Mouse (Mus musculus) thymus, postnatal 10 days (tissue): Measurements from ENCODE around the gene Cd6.

Experiments
- DNase-seq, 2 experiments: peaks; one replicate each; pipeline ENCODE4 v3.0.0; 2021; ENCODE audit warnings: low spot score in 2 of 2

The Cd6 gene

DNA sequence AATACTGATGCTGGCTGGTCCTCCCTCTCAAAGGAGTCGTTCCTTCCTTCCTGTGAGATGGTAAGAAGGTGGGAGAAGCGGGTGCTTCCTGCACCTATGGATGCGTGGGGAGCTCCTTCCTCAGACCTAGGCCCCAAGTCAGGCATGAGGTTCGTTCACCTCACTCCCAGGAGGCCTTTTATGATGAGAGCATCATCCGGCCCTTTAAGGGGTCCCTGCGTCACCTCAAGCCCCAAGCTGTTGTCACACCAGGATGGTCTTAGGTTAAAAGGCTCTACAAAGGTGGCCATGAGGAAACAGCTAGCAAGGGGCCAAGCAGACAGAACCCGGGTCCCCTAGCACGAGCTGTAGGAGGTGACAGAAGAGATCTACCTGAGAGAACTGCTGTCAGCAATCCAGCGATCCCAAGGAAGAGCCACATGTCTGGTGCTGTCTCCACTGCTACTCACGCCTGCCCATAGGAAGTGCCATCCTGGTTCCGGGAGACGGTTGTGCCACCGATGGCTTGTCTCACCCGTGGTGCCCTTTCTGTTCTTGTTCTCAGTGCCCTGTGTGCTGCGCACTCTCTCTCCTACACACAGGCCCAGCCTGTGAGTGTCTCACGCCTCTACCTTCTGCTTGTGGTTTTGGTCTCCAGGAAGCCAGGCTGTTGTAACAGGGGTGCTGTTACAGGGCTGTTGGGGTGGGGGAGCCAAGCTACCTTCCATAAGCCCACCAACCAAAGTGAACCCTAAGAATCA, at the start of gene Cd6:
TSS of gene Cd6 (minus strand) at position 623 of the 740 bp plus-strand sequence.
- DNase-seq = peak; percentile 67 to 72

DNA sequence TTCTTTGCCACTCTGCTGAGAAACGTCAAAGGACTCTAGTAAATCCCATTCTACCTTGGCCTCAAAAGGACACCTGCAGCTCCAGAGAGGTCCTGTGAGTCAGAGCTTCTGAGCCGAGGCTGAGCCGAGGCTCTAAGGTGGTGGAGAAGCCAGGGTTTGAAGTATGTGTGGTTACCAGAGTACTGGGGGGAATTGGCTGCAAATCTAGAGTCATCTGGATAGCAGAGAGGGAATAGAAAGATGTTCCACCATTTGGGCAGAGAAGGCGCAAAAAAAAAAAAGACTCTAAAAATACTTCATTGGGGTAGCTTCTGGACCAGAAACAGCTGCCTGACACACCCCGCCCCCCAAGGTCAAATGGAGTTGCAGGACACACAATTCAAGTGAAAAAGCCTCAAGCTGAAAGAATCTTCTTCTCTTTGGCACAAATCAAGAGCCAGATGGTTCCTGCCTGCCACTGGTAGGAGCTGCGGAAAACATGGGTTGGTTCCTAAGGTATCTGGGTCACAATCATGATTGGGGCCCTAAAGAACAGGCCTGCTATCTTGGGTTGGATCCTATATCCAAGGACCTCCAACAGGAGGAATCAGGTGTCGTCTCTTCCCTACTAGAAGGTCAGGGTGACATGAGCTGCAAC, 48.5 kb upstream of the Cd6 start:
- DNase-seq = no peak

DNA sequence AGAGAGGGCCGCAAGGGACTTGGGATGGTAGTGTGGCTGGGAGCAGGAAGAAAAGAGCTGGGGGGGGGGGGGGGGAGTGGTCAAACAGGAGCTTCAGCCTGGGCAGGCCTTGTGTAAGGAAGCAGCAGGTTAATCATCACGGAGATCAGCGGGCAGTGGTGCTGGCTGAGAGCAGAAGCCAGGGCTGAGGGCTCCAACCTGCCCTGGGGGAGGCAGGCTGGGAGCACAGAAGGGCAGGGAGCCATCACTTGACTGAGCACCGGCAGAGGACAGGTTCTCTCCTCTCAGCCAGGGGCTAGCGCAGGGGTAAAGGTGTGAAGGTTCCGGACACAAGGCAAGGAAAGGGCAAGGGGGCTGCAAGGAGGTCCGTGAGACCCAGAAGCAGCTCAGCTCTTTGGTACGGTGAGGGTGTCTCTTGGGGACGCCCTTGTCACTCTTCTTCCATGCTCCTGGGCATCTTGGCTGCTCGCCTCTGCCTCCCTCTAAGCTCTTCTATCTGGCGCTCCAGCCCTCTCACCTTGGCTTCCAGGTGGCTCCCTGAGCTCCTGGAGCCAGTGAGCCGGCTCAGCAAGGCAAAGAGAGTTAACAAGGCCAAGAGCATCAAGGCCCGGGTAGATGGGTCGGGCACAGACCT, 41.6 kb upstream of the Cd6 start:
- no peak for DNase-seq

DNA sequence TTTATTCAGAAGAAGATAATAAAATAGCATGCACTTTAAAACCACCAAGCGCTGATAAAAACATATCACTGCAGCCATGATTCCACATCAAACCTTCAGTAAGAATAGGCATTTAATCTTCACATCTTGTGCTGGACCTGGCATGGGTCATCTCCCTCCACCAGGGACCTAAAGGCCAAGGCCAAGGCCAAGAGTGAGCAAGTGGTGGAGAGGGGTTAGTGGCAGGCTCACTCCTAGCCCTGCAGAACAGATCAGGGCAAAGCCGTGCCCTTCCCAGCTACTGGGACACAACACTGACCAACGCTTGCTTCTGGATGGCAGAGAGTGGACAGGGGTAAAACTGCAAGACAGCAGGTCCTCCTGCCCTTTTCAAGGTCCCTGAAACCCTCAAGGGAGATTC, 40.8 kb upstream of the Cd6 start:
- no peak for DNase-seq

DNA sequence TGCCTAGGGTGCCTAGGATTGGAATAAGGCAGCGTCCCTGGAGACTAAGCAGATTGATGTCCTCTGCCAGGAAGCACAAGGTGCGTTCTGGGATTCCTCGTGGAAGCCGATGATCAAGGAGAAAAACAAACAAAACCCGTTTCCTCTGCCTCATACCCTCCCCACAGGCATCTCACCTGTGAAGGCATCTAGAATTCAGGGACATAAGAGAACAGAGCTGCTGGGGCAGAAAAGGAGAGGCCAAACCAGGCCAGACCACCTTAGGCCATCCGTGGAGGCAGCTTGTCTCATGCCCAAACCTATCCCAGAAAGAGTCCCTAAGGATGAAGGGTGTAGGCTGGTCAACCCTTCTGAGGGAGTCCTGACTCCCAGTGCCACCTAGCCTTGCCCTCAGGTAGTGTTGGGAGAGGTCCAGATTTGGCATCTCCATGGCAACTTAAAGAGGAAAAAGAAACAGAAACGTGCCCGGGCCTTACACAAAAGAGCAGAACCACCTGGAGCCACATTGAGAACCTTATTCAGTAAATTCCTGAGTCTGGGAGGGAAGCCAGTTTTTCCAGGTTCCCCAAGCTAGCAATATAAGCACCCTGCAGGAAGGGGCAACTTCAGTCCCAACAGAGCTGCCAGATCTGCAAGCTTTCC, 40.1 kb upstream of the Cd6 start, which contains the start of gene Tmem132a:
TSS of gene Tmem132a (minus strand) at position 55 of the 642 bp plus-strand sequence.
- DNase-seq = no peak

DNA sequence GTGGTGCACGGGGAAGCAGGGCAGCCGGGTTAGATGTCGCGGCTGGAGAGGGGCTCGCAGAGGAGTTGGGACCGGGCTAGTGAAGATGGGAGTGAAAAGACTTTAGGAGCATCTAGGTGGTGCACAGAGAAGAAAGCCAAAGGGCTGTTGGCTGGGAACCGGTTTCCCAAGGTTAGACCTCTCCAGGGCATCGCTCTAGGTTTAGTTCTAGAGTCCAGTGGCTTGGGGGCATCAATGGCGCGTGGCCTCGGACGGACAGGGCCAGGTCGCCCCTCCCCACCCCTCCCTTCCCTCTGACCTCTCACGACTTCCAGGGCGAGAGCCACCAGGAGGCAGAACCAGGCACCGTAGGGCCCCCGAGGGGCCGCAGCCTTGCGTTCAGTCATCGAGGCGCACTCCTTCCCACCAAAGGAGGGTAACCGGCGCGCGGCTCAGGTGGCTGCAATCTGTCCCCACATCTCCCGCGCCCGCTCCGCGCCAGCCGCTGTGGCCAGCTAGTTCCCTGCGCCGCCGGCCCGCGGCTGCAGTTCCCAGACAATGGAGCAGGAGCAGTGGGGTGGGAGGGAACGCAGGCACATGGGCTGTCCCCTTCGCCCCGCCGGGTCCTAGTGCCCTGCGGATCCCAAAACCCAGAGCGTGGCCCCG, 39.5 kb upstream of the Cd6 start:
- peak; percentile 11 to 22 for DNase-seq

DNA sequence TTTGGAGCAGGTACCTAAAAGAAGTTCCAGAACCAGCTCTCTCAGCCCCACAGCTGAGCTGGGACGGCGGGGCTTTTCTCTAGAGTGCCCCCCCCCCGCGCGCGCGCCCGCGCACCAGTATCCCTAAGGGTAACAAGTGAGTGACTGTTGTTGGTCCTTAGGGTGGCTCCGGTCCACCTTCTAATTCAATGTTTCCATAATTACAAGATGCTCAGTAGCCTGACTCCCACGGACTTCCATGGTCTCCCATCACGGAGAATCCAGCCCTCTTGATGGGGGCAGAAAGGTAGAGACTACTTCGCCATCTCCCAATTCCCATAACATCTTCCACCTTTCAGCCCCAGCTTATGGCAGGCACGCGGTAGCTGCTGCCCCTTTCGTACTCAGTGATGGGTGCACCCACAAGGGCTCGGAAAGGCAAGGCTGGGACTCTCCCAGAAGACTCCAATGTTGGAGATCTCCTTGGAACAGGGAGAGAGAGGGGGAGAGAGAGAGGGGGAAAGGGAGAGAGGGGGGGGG, 38.8 kb upstream of the Cd6 start:
- no peak for DNase-seq

DNA sequence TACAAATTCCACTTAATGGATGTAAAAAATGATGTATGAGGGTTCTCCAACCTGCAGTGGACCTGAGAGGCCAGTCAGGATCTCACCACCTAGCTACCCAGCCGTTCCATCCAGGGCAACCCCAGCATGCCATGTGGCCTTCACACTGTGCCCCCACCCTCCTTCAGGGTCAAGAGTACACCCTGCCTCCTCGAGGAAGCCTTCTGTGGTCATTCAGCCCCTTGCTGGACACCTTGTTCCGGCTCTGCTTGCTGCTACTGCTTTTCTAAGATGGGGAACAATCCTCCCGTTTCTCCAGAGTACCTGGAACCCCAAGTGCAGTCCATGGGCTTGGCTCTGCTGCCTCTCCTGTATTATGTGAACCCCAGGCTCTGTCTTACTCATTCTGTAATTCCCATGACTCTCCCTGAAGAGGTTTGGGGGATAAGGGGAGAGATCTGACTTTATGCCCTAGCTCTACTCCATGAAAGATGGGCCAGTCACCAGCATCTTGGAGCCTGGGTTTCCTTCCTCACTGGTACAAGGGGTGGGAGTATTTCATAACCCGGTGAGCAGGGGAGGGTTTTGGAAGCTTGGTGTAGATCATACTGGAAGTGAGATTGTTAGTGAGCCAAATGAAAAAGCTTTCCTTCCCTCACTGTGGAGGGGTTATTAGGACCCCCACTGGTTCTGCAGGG, 38.2 kb upstream of the Cd6 start:
- DNase-seq = no peak

DNA sequence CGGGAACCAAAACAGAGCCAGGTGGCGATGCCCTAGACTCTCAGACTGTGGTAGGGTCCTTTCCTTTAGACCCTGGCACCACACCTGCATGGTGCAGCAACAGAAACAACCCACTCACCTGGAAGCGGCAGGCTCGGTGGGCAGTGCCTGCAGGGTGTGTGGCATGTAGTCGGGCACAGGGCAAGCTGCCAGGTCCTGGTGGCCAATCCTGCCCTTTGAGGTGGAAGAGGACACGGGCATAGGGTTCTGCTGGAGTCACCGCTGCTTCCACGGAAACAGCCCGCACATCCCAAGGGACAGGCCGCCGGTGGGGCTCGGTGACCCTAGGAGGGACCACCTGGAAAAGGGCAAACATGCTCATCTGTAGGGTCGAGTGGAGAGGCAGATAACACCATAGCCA, 36.5 kb upstream of the Cd6 start:
- DNase-seq = no peak

DNA sequence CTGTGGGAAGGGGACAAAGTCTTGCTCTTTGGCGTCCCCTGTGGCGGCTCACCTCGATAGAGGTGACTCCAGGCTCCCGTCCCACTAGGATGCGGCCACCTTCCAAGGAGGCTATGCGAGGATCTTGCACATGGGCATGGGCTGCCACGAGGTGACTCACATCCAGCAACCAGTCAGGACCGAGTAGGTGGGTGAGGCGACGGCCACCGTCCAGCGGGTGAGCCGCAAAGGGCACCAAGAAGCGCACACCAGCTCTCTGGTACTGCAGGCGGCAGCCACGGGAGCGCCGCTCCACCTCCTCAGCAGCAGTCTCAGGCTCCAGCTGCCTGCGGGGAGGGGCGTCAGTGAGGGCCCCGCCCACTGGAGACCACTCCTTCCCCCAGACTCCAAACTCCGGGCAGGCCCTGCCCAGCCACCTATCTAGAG, 30.2 kb upstream of the Cd6 start:
- DNase-seq = no peak

DNA sequence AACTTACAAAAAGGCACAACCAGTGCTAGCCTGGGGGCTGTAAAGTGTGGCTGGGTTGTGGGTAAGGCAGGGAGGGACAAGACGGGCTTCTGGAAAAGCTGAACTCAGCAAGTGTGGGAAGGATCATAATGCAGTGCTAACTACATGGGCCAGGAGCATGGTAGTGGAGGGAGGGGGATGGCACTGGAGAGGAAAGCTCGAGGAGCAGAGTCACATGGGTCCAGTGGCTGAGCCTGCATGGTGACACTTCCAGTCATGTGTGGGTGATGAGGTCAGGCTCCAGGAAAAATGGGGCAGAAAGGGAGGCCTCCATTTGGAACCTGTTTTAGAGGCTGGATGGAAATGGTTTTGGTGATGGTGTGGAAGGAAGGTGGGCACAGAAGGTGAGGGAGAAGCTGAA, 26.7 kb upstream of the Cd6 start:
- no peak for DNase-seq

DNA sequence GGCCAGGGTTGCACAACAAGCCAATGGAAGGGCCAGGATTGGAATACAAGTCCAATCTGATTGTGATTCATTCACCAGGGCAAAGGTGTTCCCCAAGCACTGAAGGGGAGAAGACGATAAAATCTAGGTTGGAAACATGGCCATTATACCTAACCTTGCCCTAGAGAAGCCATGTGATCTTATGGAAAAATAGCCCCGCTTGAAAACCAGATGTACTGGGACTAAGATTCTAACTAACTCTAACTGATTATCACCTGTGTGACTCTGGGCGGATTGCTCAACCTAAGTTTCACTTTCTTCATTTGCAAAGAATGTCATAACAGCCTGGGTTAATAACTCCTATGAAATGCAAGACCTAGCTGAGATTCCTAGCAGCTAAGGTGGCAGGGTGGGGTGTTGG, 25.6 kb upstream of the Cd6 start:
- no peak for DNase-seq

DNA sequence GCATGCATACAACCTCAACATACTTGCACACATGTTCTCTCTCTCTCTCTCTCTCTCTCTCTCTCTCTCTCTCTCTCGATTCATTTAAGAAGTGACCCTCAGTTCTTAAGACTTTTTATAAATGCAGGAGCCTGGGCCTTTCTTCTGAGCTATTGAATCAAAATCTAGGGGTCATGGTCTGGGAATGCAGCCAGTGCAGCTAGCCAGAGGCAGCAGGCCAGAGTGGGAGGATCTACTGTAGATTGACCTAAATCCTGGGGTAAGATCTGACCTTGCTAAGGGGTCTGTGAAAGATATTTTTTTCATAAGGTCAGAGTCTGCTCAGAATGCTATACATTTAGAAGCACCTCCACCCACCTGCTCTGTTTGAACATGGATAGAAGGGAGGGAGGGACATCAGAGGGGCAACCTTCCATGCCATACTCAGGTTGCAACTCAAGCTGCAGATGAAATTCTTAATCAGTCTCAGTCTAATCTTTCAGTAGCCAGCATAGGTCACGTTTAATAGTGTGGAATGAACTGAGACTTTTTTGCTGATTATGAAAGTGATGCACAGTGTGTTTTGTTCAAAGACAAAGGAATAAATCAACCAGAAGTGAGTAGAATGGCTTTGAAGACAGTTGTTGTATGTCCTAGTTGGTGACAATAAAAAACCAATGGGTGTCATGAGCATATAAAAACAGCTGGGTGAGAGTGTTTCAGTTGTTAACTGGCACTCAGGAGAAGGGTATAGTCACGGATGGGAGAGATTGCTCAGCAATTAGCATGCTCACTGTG, 17.6 kb upstream of the Cd6 start:
- DNase-seq = no peak

DNA sequence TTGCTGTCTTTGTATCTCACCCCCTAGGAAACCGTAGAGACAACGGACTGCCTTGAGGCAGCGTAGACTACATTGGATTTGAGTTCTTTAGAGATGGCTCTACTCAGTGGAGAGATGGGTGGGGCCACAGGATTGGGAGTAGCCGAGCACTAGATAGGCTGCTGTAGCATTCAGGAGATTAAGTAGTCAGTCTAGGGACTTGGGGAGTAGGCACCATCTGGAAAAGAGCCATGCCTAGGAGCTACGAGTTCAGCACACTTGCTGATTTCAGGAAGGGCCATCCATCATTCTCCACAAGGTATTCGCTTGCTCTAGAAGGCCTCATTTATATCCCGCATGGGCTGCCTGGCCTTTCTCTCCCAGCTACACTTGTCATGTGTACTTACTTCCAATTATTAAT, 16.3 kb upstream of the Cd6 start:
- DNase-seq = no peak

DNA sequence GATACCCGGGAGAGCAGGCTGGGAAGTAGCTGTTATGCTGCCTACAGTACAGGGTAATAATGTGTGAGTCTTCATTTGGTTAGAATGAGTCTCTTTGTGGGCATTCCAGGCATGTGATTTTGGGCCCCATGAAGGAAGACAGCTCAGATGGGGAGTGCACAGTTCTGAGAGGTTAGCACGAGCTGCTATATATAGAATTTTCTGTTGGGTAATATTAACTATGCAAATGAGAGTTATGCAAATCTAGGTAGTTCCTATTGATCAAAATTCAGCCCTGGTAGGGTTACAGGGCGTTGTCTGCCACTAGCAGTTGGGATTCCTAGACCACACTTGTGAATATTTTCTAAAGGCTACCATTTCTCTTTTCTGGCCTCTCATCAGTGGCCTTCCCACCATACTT, 15.6 kb upstream of the Cd6 start:
- DNase-seq = no peak

DNA sequence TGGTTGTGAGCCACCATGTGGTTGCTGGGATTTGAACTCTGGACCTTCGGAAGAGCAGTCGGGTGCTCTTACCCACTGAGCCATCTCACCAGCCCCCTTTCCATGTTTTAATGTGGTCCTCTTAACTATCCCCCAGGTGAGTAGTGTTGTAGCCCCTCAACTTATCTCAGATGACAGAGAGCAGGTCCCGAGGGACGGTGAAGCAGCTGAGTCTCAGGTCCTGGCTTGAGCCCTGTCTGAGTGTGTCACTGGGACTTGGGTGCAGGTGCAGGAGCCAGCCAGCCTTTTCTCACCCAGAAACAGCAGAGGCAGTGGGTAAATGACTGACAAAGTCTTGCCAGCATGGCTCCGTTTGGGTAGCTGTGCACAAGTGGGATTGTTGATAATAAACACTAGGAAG, 14.3 kb upstream of the Cd6 start:
- no peak for DNase-seq

DNA sequence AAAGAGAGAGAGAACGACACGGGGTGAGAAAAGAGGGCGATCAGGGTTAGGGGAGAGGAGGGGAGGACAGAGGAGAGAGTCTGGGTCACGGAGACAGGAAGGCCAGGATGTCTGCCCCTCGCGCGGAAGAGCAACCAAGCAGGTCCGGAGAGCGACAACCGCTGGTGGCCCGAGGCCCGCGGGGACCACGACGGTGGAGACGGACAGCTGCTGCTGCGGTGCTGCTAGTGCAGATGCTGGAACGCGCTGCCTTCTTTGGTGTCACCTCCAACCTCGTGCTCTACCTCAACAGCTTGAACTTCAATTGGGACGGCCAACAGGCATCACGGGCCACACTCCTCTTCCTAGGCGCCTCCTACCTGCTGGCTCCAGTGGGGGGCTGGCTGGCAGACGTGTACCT, 13.1 kb upstream of the Cd6 start:
- DNase-seq = no peak

DNA sequence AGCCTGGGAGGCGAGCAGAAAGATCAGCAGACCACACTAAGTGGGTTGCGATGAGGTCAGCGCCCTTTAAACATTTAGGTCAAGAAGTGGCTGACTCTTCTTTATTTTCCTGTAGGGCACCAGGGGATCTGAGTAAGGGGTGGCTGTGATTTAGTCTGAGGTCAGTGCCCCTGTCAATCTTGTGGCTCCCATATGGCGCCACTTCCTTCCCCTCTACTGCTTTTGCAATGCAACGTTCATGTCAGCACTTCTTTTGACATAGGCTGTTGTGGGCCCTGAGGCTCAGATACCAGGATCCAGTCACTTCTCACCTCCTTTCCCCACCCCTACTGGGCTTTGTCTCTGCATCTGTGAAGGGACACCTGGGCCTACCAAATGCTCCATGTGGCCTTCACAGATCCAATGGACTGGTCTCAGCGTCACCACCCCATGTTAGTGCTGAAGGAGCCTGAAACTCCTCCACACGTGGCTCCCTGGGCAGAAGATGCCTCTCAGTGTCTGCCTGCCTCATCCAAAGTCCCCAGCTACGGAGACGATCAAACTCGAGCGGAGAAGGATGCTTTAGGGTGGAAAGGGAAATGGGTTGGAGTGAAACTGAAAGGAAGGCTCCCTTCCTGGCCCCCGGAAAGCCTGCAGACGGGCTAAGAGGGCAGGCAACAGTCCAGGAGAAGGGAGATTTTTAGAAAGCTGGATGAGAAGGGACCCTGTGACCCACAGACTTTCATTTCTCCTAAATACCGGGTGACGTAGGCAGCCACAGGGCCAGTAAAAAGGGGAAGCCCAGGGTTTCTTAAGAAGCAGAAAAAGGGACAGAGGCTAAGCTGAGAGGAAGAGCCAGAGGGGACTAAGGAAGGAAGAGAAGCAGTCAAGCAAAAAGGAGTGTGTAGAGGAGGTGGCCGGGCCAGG, 12.1 kb upstream of the Cd6 start:
- DNase-seq = no peak
